Mouse (Mus musculus): ENCODE measurements around the gene Ruvbl2.

The Ruvbl2 gene

GRCm38 (mm10) chr7:45460860-45461314, 23.0 kb upstream of the Ruvbl2 start:
- peak; percentile 68 to 79 for DNase-seq

- DNase-seq = peak; percentile 79 to 84
These were observed 22.5 kb upstream of the Ruvbl2 start for GRCm38 (mm10) chr7:45460377-45460776.

DNA sequence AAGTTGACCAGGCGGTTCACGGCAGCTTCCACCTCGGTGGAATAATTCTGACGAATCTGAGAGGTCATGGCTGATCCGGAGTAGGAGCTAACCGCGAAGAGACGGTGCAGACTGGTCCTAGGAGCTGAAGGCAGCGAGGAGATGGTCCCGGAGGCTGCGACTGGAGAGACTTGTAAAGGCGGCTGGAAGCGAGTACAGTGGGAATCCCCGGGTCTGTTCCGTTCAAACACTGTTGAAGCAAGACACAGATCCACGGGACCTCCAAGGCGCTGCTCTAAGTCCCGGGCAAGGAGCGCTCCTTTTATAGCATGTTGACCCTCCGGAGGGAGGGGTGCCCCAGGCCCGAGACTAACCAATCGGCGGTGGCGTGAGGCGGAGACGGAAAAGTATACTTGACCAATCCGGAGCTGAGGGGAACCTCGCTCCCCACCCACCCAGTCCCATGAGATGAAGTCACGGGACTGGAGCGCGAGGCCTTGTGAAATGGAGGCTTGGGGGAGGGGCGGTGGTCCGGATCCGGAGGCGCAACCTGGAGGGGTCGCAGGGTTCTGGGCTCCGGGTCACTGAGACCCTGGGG, 21.8 kb upstream of the Ruvbl2 start, which contains the start of gene Ftl1:
TSS of gene Ftl1 (minus strand) at position 321 of the 577 bp plus-strand sequence.
- DNase-seq = peak; percentile 98 to 99

- peak; percentile 46 to 67 for DNase-seq
These were observed 21.1 kb upstream of the Ruvbl2 start for GRCm38 (mm10) chr7:45458748-45459563.

DNA sequence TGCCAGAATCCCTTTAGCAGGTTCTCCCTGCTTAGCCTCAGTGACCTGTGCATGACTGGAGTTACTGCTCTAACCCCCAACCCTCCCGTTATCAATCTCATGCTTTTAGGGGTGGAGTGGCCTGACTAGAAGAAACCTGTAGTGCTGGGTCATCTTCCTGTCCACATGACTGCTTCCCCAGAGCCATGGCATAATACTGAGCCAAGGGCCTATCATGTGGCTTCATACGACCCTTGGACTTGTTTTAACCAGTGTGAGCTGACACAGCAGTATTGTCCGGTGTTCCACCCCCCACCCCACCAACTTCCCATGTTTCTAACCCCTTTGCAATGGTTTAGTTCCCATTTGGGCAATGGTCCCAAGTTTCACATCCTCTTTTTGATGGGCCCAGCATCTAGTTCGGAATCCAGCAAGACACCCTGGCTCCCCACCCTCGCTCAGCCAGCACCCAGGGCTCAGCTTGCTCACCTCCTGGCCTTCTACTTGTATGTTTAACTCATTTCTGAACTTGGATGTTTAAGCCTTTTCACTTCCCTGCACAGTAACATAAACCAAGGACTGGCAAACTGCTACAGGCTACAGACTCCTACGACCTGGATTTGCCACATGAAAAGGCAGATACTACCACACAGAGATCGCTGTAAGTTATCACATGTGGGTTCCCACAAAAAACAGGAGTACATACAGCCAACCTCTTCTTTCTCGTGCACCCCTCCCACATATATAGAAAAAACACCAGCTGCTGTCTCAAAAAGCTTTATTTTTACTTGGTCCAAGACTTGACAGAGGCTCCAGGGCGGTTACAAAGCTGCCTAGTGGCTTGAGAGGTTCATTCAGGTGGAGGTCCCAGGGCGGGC, 19.5 kb upstream of the Ruvbl2 start:
- DNase-seq = peak; percentile 77 to 86

DNA sequence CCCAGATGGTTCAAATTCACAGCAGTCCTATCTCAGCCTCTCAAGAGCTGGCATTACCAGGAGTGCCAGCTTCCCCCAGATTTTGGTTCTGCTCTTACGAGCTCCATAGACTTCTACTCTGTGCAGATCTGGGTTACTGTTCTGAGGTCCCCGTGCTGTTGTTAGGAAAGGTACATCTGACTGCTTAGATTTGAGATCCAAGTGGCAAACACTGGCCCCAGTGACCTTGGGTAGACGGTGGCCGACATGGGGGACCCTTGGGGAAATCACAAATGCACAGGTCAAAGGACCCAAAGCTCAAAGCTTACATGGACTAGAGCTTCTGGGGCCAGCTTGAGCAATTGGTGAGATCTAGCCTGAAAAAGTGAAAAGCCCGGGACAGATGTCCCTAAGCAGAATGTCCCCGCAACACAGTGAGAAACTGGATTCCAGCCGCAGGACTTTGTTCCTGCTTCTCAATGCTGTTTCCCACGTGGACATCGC, 18.9 kb upstream of the Ruvbl2 start:
- no peak for DNase-seq

DNA sequence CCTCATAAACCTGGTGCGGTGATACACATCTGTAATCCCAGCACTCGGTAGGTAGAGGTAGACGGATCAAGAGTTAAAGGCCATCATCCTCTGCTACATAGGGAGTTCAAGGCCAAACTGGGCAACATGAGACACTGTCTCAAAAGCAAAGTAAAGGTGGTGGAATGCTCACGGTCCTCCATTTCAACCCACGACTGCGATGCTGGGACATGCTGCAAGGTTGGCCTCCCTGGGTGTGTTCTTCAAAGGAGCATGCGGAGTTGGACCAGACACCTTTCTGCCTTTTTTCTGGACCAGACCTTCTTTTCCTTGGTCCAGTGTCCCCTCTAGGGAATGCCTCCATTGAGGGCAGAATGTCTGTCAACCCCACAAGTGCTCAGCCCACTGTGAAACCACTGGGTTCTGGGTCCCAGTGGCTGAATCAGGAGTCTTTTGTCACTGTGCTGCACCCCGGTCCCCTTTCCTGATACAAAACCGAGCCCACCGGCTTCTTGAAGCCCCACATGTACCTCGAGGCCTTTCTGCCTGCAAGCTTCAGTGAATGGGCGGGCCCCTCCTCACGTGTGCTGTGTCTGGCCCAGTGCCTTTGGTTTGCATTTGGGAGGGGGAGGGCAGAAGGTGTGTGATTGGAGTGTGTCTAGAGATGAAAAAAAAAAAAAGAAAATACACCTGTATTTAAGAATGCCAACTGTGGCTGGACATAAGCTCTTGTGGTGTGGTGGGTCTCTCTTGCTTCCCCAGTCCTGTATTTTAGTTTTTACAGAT, 18.2 kb upstream of the Ruvbl2 start:
- no peak for DNase-seq

GRCm38 (mm10) chr7:45454971-45455370, 17.1 kb upstream of the Ruvbl2 start:
- no peak for DNase-seq

DNA sequence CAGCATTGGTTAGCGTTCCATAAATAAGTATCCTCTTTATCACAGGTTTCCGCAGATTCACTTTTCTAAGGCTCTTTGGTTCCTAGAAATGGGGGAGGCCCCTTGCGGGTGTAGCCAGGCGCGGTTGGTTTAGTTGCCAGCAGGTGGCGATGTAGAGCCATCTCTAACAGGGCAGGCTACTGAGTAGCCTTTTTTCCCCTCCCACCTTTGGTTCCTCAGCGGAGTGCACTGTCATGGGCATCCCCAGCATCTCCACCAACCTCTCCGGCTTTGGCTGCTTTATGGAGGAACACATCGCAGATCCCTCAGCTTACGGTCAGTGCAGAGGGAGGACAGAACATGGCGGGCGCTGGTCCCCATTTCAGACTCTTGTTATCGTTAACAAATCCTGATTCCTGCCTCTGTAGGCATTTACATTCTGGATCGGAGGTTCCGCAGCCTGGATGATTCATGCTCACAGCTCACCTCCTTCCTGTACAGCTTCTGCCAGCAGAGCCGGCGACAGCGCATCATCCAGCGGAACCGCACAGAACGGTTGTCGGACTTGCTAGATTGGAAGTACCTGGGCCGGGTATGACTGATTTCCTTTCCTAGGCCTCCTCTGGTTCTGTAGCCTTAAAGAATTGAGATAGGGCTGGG, 13.6 kb upstream of the Ruvbl2 start:
- peak; percentile 63 to 84 for DNase-seq

GRCm38 (mm10) chr7:45449974-45450373, 12.1 kb upstream of the Ruvbl2 start:
- no peak for DNase-seq

DNA sequence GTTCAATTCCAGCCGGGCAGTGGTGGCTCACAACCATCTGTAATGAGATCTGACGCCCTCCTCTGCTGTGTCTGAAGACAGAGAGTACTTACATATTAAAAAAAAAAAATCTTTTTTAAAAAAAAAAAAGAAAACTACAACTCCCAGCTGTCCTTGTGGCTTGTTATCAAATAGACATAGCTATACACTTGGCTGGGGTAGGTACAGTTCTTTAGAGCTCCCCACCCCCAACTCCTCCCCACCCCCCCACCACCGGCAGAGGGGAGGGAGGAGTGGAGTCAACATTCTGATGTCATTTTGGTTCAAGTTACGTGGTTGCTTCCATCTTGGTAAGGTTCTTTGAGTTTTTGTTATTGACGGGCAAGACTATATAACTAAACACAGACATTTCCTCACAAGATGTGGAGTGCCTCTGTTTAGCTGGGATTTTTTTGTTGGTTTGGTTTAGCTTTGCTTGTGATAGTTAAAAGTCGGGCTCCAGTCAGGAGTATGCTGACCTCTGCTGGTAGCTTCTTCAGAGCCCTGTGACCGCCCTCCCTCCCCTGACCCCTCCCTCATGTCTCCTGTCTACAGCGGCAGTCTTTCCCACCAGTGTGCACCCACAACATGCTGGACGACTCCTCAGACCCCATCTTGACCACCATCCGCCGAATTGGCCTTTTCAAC, 9.6 kb upstream of the Ruvbl2 start:
- peak in 1 of 2 experiments; percentile 38 for DNase-seq

- DNase-seq = no peak
These were observed 8.7 kb upstream of the Ruvbl2 start for GRCm38 (mm10) chr7:45446589-45446988.

DNA sequence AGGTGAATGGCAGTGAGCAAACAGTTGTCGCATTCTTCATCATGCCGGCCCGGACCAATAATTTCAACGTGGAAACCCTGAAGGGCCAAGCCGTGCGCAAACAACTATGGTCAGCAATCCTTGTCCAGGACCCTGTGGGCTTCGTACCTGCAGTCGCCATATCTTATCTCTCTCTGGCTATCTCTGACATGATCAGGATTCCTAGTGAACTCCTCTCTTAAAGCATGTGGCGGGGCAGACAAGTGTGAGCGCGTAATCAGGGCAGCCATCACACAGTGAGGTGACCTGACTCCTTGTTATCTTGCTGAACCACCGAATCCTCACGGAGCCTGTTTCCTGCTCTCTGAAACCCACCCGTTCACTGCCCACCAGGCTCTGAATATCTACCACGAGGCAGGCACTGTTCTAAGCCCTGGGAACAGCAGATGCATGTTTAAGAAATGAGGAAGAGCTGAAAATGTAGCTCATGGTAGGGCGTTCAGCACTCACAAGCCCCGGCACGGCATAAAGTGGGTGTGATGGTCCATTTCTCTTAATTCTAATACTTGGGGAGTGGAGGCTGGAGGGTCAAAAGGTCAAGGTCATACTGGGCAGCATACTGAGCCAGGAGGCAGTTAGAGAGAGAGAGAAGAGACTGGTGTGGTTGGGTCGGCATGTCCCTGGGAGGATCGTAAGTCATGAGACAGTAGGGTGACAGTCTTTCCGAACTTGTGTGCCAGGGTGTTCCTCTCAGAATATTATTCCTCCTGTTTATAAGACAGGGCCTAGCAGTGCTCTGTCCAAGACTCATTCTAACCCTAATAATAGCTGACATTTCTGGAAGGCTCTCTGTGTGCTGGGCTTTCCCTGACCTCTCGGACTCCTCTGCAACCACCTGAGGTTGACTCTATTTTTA, 5.9 kb upstream of the Ruvbl2 start:
- DNase-seq = no peak

DNA sequence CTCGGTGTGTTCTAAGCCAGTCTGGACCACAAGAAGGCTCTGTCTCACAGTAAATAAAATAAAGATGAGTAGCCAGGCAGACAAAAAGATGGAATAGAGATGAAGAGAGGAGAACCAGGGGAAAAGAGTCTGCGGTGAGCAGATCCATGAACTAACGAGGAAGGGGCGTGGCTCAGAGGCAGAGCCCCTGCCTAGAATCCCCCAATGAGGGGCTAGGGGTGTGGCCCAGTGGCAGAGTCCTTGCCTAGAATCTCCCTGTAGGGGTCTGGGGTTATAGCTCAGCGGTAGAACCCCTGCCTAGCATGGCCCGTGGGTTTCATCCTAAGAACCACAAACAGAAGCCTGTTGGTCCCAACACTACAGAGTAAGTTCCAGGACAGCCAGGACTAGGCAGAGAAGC, 850 bp downstream of the Ruvbl2 start:
- no peak for DNase-seq

- DNase-seq = no peak
These were observed 1.5 kb downstream of the Ruvbl2 start for GRCm38 (mm10) chr7:45436444-45436843.

DNA sequence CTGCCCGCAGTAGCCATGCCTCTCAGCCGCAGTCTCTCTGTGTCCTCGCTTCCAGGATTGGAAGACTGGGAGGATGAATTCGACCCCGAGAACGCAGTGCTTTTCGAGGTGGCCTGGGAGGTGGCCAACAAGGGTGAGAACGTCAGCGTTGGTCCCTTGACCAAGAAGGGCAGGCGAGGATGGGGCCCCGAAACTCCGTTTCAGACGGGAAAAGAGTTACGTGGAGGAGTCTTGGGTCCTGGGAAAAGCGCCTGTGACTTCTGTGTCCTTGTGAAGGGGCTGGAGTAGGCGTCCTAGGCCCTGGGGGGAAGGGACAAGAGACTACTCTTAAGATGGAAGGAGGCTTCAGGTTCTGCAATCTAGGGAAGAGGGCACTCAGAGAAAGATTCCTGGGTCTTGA, 2.9 kb downstream of the Ruvbl2 start:
- DNase-seq = peak in 1 of 2 experiments; percentile 47

- DNase-seq = peak; percentile 100
These were observed 3.5 kb downstream of the Ruvbl2 start, which contains the start of gene Gys1 for GRCm38 (mm10) chr7:45434203-45435015. Gys1 (plus strand) TSS chr7:45434844.

DNA sequence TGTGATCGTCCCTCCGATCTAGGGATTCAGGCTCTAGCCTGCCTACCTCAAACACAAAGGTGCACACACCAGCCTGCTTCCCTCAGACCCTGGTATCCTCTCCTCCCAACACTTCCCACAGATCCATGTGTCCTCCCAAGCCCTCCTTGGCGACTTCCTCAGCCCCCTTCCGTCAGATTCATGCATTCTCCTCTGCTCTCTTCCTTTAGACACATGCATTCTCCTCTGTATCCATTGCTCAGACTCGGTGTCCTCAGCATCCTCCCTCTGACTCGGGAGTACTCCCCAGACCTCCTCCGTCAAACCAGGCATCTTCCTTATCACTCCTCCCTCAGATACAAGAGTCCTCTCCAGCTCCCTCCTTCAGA, 4.1 kb downstream of the Ruvbl2 start:
- DNase-seq = no peak

GRCm38 (mm10) chr7:45426556-45426955, 11.3 kb downstream of the Ruvbl2 start:
- DNase-seq = no peak

Data from kidney, adult 8-10 months (tissue).